Comparison of ENCODE assay signal across 29 mouse cellular contexts in the genomic region with DNA sequence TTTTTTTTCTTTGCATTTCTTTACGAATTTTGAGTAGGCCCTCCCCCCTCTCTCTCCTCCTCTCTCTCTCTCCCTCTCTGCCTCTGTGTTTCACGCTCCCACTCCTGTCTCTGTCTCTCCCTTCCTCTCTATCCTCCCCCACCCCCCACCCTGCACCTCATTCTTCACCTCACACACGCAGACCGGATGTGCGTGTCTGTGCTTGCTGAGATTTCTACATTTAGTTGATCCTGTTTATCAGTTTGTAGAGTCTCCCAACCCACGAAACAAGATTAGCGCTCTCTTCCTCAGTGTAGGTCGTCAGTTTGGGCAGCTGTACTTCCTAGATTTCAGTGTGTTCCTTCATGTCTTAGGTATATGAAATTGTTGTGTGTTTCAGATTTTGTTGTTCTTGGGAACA. TPM values are rescaled to one million over a fixed set of nuclear protein-coding genes. Genes with fewer than 3 reads are reported as not detected.
DNase-seq lines count a peak whose midpoint lies in the region; ATAC-seq lines count a peak whose summit lies in the region.
"Had no signal": no experiment of that assay in that cellular context is flagged by ENCODE, and none has a peak within 500 bp of the region (broad histone marks: within the 10 kb centered on the region; RNA-seq: fewer than 3 reads in every experiment).

No protein-coding gene starts in this region.

- WGBS in midbrain, embryonic 11.5 days: 65% methylated on average over 8 of the region's 8 CpGs
- 80% methylated on average over 8 of the region's 8 CpGs for WGBS in midbrain, embryonic 10.5 days
- WGBS in embryonic facial prominence, embryonic 10.5 days: 71% methylated on average over 8 of the region's 8 CpGs

- H3K27ac ChIP-seq in midbrain, embryonic 11.5 days (ENCODE audit: low read depth, low read length): no peak overlapping the region
- H3K27ac ChIP-seq in midbrain, embryonic 10.5 days (replicated peaks): no peak overlapping the region
- H3K27ac ChIP-seq in embryonic facial prominence, embryonic 10.5 days (replicated peaks): no peak overlapping the region
- H3K27ac ChIP-seq: embryonic facial prominence, embryonic 15.5 days; forebrain, embryonic 12.5 days; heart, embryonic 13.5 days; hindbrain, postnatal 0 days; limb, embryonic 12.5 days; liver, embryonic 15.5 days; macrophage; neural tube, embryonic 12.5 days had no signal

- H3K4me3 ChIP-seq in midbrain, embryonic 11.5 days (ENCODE audit: low read depth, low read length): no peak overlapping the region
- no peak overlapping the region for H3K4me3 ChIP-seq in midbrain, embryonic 10.5 days
- H3K4me3 ChIP-seq in embryonic facial prominence, embryonic 10.5 days: no peak overlapping the region
- H3K4me3 ChIP-seq: embryonic facial prominence, embryonic 15.5 days; forebrain, embryonic 12.5 days; heart, embryonic 13.5 days; hindbrain, embryonic 12.5 days; limb, embryonic 12.5 days; liver, embryonic 15.5 days; neural tube, embryonic 12.5 days had no signal

- H3K4me2 ChIP-seq in midbrain, embryonic 11.5 days: no peak overlapping the region
- H3K4me2 ChIP-seq: embryonic facial prominence, embryonic 15.5 days; forebrain, embryonic 12.5 days; heart, embryonic 13.5 days; hindbrain, embryonic 12.5 days; limb, embryonic 12.5 days; liver, embryonic 15.5 days; neural tube, embryonic 12.5 days had no signal

- no peak overlapping the region for H3K9ac ChIP-seq in midbrain, embryonic 11.5 days (ENCODE audit: low read length)
- H3K9ac ChIP-seq: embryonic facial prominence, embryonic 15.5 days; forebrain, embryonic 12.5 days; heart, embryonic 13.5 days; hindbrain, embryonic 12.5 days; limb, embryonic 12.5 days; liver, embryonic 15.5 days; neural tube, embryonic 12.5 days had no signal

- no peaks in the 10 kb centered on the region for H3K4me1 ChIP-seq in midbrain, embryonic 11.5 days (ENCODE audit: control insufficient read depth, insufficient read depth, low read length)
- peaks cover 14% of the 10 kb centered on the region; the same call in 1 of the 2 replicates for H3K4me1 ChIP-seq in midbrain, embryonic 10.5 days
- no peaks in the 10 kb centered on the region for H3K4me1 ChIP-seq in embryonic facial prominence, embryonic 10.5 days
- H3K4me1 ChIP-seq: embryonic facial prominence, embryonic 15.5 days; liver, embryonic 15.5 days had no signal

- no peak for ATAC-seq in midbrain, embryonic 11.5 days (ENCODE audit: low FRiP score)
- ATAC-seq in CD4-positive, CD25-positive, alpha-beta regulatory T cell, adult 4 months: peak; percentile 75
- peak; percentile 58 for ATAC-seq in inflammation-experienced regulatory T-cells, adult 6 months
- ATAC-seq: hindbrain, postnatal 0 days; intestine, postnatal 0 days; Patski had no signal

- H3K9me3 ChIP-seq in midbrain, embryonic 11.5 days (ENCODE audit: control insufficient read depth, low read length): no peaks in the 10 kb centered on the region
- H3K9me3 ChIP-seq in midbrain, embryonic 10.5 days (replicated peaks): no peaks in the 10 kb centered on the region
- H3K9me3 ChIP-seq in embryonic facial prominence, embryonic 10.5 days: no peaks in the 10 kb centered on the region
- H3K9me3 ChIP-seq: embryonic facial prominence, embryonic 15.5 days; forebrain, embryonic 12.5 days; G1E; heart, embryonic 13.5 days; hindbrain, embryonic 12.5 days; limb, embryonic 12.5 days; liver, embryonic 15.5 days; neural tube, embryonic 12.5 days had no signal

- H3K36me3 ChIP-seq in midbrain, embryonic 11.5 days (ENCODE audit: control insufficient read depth, insufficient read depth, low read length): no peaks in the 10 kb centered on the region
- H3K36me3 ChIP-seq in midbrain, embryonic 10.5 days: no peaks in the 10 kb centered on the region
- peaks cover 31% of the 10 kb centered on the region for H3K36me3 ChIP-seq in embryonic facial prominence, embryonic 10.5 days (replicated peaks)
- H3K36me3 ChIP-seq: forebrain, embryonic 12.5 days; heart, embryonic 13.5 days; hindbrain, embryonic 12.5 days; liver, embryonic 15.5 days; neural tube, embryonic 12.5 days had no signal

- H3K27me3 ChIP-seq in midbrain, embryonic 11.5 days (ENCODE audit: control insufficient read depth, insufficient read depth, low read length): no peaks in the 10 kb centered on the region
- no peaks in the 10 kb centered on the region for H3K27me3 ChIP-seq in midbrain, embryonic 10.5 days (ENCODE audit: low read depth, poor library complexity, severe bottlenecking)
- no peaks in the 10 kb centered on the region for H3K27me3 ChIP-seq in embryonic facial prominence, embryonic 10.5 days (replicated peaks; ENCODE audit: low read depth, poor library complexity, severe bottlenecking)
- H3K27me3 ChIP-seq: embryonic facial prominence, embryonic 15.5 days; forebrain, embryonic 12.5 days; hindbrain, embryonic 12.5 days; limb, embryonic 12.5 days; liver, embryonic 15.5 days; neural tube, embryonic 12.5 days; Patski had no signal

- peak; percentile 10 for DNase-seq in midbrain, embryonic 11.5 days (ENCODE audit: low spot score, missing footprints)
- no peak for DNase-seq in midbrain, embryonic 10.5 days (ENCODE audit: low spot score)
- peak; percentile 75 for DNase-seq in CD4-positive helper T cell, adult 2 months (ENCODE audit: low read depth, low spot score)
- DNase-seq in embryonic facial prominence, embryonic 10.5 days (ENCODE audit: low spot score): no peak
- DNase-seq in layer of hippocampus, adult 8-10 months (ENCODE audit: low spot score in 2 of 2): no peak
- DNase-seq: adrenal gland, postnatal 25 days; cerebellum, adult 2 months; cerebellum, postnatal 14 days; gastrocnemius, postnatal 10 days; heart, postnatal 10 days; kidney, adult 9 months; kidney, postnatal 10 days; right cerebral cortex, postnatal 14 days; spleen, adult 18-20 months; thymus, postnatal 14 days had no signal

RNA-seq across cellular contexts. Expression of a gene that starts 24.6 kb away (rescaled TPM):
- polyA plus RNA-seq in midbrain, embryonic 11.5 days (2014; fragmentation: Nextera tagmentation; extraction: Ambion mirVana): 16.0 and 16.4 TPM in 2 replicates
- 22.5 and 22.7 TPM in 2 replicates for polyA plus RNA-seq in midbrain, embryonic 10.5 days (2016; fragmentation: Nextera tagmentation; extraction: Ambion mirVana)
- 10 to 100 TPM; 12.6 to 12.9 TPM for polyA plus RNA-seq in CD4-positive, CD25-positive, alpha-beta regulatory T cell, adult 4 months (2017; shearing (Covaris generic))
- 10 to 100 TPM in 2 of 3 experiments, 1 to 10 TPM in 1; 5.2 to 13.7 (median 10.6) TPM for polyA plus RNA-seq in inflammation-experienced regulatory T-cells, adult 6 months (2017; shearing (Covaris generic))
- polyA plus RNA-seq in embryonic facial prominence, embryonic 10.5 days (2016; fragmentation: Nextera tagmentation; extraction: Ambion mirVana): 21.7 and 25.6 TPM in 2 replicates
- total RNA-seq in layer of hippocampus, adult 8-10 months (2022): 10 to 100 TPM; 17.3 to 18.5 (median 17.9) TPM

Comparison
In these comparisons a context has a peak if more than half of its experiments do, and no peak if none do; other contexts are left out.
1. DNase-seq: peak in midbrain, embryonic 11.5 days (single experiment) and CD4-positive helper T cell, adult 2 months (single experiment); none in midbrain, embryonic 10.5 days (single experiment), embryonic facial prominence, embryonic 10.5 days (single experiment) and layer of hippocampus, adult 8-10 months (0 of 2).